Mouse (Mus musculus) thymus, adult 2 months (tissue): Measurements from ENCODE around the gene Trir.

Experiments used
- CTCF ChIP-seq: fragments of 200-500 bp; IDR thresholded peaks from 2 replicates; pipeline ENCODE4 v1.5.1; 2012; ENCODE audit warnings: mild to moderate bottlenecking, control low read depth, low read length, moderate library complexity, borderline replicate concordance; ENCODE audit not compliant: control insufficient read depth, poor library complexity, insufficient read depth; ENCODE audit errors: extremely low read depth
- POLR2A ChIP-seq: fragments of 200-500 bp; IDR thresholded peaks from 2 replicates; pipeline ENCODE4 v1.6.1; 2012; ENCODE audit warnings: mild to moderate bottlenecking, low read length, control low read depth, moderate library complexity; ENCODE audit not compliant: control insufficient read depth, poor library complexity, insufficient read depth; ENCODE audit errors: extremely low read depth

- TF ChIP-seq CTCF (peak; percentile 81), POLR2A (no peak; the same call in 1 of the 2 replicates)
Observed at GRCm38 (mm10) chr8:84990349-84990748, 36.3 kb upstream of the Trir start, which contains the start of gene Hook2.
